Mouse (Mus musculus) MEL (cell line): ENCODE measurements around the gene Oit1. TPM values are rescaled to one million over a fixed set of nuclear protein-coding genes. Genes with fewer than 3 reads are reported as not detected.

Source experiments
- DNase-seq: peaks from one replicate; pipeline ENCODE4 v3.0.0; 2011; ENCODE audit warnings: low read depth, low spot score
- H3K27ac ChIP-seq: 2 replicates; pipeline ENCODE4 v1.5.1; 2012; ENCODE audit warnings: low read depth, mild to moderate bottlenecking, control low read depth, low read length, moderate library complexity; ENCODE audit not compliant: control insufficient read depth
- H3K27me3 ChIP-seq, 2 experiments: fragments of 150-350 bp in 1 of 2; sonication (generic) in 1 of 2; 2 replicates each; pipeline ENCODE4 v1.6.1; 2012; ENCODE audit warnings: low read length in 2 of 2, mild to moderate bottlenecking in 2 of 2, improper control_type of control experiment in 1 of 2, moderate library complexity in 1 of 2; ENCODE audit not compliant: insufficient read depth in 2 of 2, control insufficient read depth in 1 of 2
- H3K36me3 ChIP-seq, 2 experiments: 2 replicates each; pipeline ENCODE4 v1.6.1; 2012 to 2014; ENCODE audit warnings: low read length in 2 of 2, improper control_type of control experiment in 1 of 2, inconsistent platforms in 1 of 2, mild to moderate bottlenecking in 1 of 2; ENCODE audit not compliant: insufficient read depth in 2 of 2, control insufficient read depth in 1 of 2
- H3K4me1 ChIP-seq, 2 experiments: fragments of 150-350 bp in 1 of 2; sonication (generic) in 1 of 2; 2 replicates each; pipeline ENCODE4 v1.6.1; 2012; ENCODE audit warnings: low read length in 2 of 2, improper control_type of control experiment in 1 of 2, mild to moderate bottlenecking in 1 of 2; ENCODE audit not compliant: insufficient read depth in 2 of 2, control insufficient read depth in 1 of 2
- H3K4me3 ChIP-seq, 2 experiments: fragments of 150-350 bp in 1 of 2; sonication (generic) in 1 of 2; 2 replicates each; pipeline ENCODE4 v1.5.1; 2012; ENCODE audit warnings: low read depth in 2 of 2, low read length in 2 of 2, mild to moderate bottlenecking in 2 of 2, moderate library complexity in 2 of 2, control low read depth in 1 of 2, improper control_type of control experiment in 1 of 2; ENCODE audit not compliant: control insufficient read depth in 1 of 2, insufficient read depth in 1 of 2
- H3K79me2 ChIP-seq: 2 replicates; pipeline ENCODE4 v1.6.1; 2012; ENCODE audit warnings: mild to moderate bottlenecking, low read length, moderate library complexity; ENCODE audit not compliant: control insufficient read depth, poor library complexity, insufficient read depth
- H3K9ac ChIP-seq: 2 replicates; pipeline ENCODE4 v1.6.1; 2012; ENCODE audit warnings: low read depth, mild to moderate bottlenecking, control low read depth, low read length, moderate library complexity; ENCODE audit not compliant: control insufficient read depth, poor library complexity, severe bottlenecking
- H3K9me3 ChIP-seq: fragments of 150-350 bp; sonication (generic); replicated peaks from 2 replicates; pipeline ENCODE4 v1.6.1; 2012; ENCODE audit warnings: mild to moderate bottlenecking, low read length, improper control_type of control experiment, moderate library complexity; ENCODE audit not compliant: insufficient read depth
- CHD2 ChIP-seq: IDR thresholded peaks from 2 replicates; pipeline ENCODE4 v1.6.1; 2011; ENCODE audit warnings: low read length, improper control_type of control experiment
- E2F4 ChIP-seq: IDR thresholded peaks from 2 replicates; pipeline ENCODE4 v1.6.1; 2011; ENCODE audit warnings: low read depth, low read length, improper control_type of control experiment, borderline replicate concordance
- EP300 ChIP-seq, 2 experiments: IDR thresholded peaks; 2 replicates each; pipeline ENCODE4 v1.6.1; 2011; ENCODE audit warnings: improper control_type of control experiment in 2 of 2, low read length in 2 of 2, low read depth in 1 of 2, mild to moderate bottlenecking in 1 of 2
- GATA1 ChIP-seq: IDR thresholded peaks from 2 replicates; pipeline ENCODE4 v1.6.1; 2011; ENCODE audit warnings: low read depth, low read length, improper control_type of control experiment
- HCFC1 ChIP-seq: IDR thresholded peaks from 2 replicates; pipeline ENCODE4 v1.6.1; 2012; ENCODE audit warnings: low read depth, mild to moderate bottlenecking, inconsistent platforms, low read length, improper control_type of control experiment, moderate library complexity
- KAT2A ChIP-seq: conservative IDR thresholded peaks from 2 replicates; pipeline ENCODE4 v1.6.1; 2012; ENCODE audit warnings: low read depth, low read length, improper control_type of control experiment, inconsistent platforms
- MAX ChIP-seq: IDR thresholded peaks from 2 replicates; pipeline ENCODE4 v1.6.1; 2011; ENCODE audit warnings: low read length, improper control_type of control experiment
- MEF2A ChIP-seq: IDR thresholded peaks from 2 replicates; pipeline ENCODE4 v1.6.1; 2014; ENCODE audit warnings: low read depth, mild to moderate bottlenecking, inconsistent platforms, low read length, improper control_type of control experiment; ENCODE audit not compliant: poor library complexity, insufficient replicate concordance, severe bottlenecking; ENCODE audit errors: extremely low read depth
- POLR2AphosphoS2 ChIP-seq: IDR thresholded peaks from 2 replicates; pipeline ENCODE4 v1.6.1; 2011; ENCODE audit warnings: low read length, improper control_type of control experiment
- RAD21 ChIP-seq: IDR thresholded peaks from 2 replicates; pipeline ENCODE4 v1.6.1; 2011; ENCODE audit warnings: mild to moderate bottlenecking, low read depth, low read length, improper control_type of control experiment
- SIN3A ChIP-seq: IDR thresholded peaks from 2 replicates; pipeline ENCODE4 v1.6.1; 2012; ENCODE audit warnings: low read length, improper control_type of control experiment, inconsistent platforms
- UBTF ChIP-seq: IDR thresholded peaks from 2 replicates; pipeline ENCODE4 v1.6.1; 2012; ENCODE audit warnings: low read depth, mild to moderate bottlenecking, inconsistent platforms, low read length, improper control_type of control experiment, moderate library complexity, borderline replicate concordance; ENCODE audit not compliant: insufficient read depth
- ZC3H11A ChIP-seq: IDR thresholded peaks from 2 replicates; pipeline ENCODE4 v1.6.1; 2012; ENCODE audit warnings: low read depth, mild to moderate bottlenecking, inconsistent platforms, low read length, improper control_type of control experiment
- ZKSCAN1 ChIP-seq: IDR thresholded peaks from 2 replicates; pipeline ENCODE4 v1.6.1; 2012; ENCODE audit warnings: low read depth, mild to moderate bottlenecking, inconsistent platforms, low read length, improper control_type of control experiment, moderate library complexity
- ZMIZ1 ChIP-seq: IDR thresholded peaks from 2 replicates; pipeline ENCODE4 v1.6.1; 2012; ENCODE audit warnings: low read depth, mild to moderate bottlenecking, inconsistent platforms, low read length, improper control_type of control experiment, moderate library complexity
- ZNF384 ChIP-seq: IDR thresholded peaks from 2 replicates; pipeline ENCODE4 v1.6.1; 2012; ENCODE audit warnings: low read depth, mild to moderate bottlenecking, inconsistent platforms, low read length, improper control_type of control experiment
- polyA plus RNA-seq, 2 experiments: library from polyadenylated mRNA; stranded (reverse) in 1 of 2; unstranded in 1 of 2; fragments of >175 nt in 1 of 2; fragments of >200 nt in 1 of 2; gene quantifications; 2 replicates each; pipeline versions ENCODE4 v1.2.1 to v1.2.4; 2012; ENCODE audit warnings: low replicate concordance in 2 of 2, low read depth in 1 of 2; ENCODE audit not compliant: insufficient read length in 2 of 2, insufficient read depth in 1 of 2, missing spikeins in 1 of 2
- total RNA-seq: library from RNA; depleted of rRNA; stranded (reverse); fragments of 300-350 nt; gene quantifications from 2 replicates; pipeline ENCODE4 v1.2.3, GENCODE M21; 2012

The Oit1 gene
- total and polyA plus RNA-seq, 3 experiments: not detected

DNA sequence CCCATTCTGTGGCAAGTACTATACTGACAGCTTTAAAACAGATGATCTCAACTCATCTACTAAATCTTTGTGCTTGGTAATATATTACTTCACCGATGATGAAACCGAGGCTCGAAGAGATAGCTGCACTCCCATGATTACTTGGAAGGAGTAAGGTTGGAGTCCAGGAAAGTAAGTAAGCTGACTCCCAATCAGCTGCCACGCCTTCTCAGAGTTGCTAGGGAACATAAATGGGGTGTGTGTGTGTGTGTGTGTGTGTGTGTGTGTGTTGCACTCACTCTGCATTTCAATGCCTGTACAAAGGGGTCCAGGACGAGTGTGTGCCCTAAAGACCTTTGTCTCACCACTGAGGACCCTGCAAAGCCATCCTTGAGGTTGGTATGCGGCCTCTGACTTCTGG lies 12.7 kb downstream of the Oit1 start:
- TF ChIP-seq EP300 (IDR thresholded peaks at IDR 0.05; ENCODE audit: low read depth in 1 of 2, low read length in 2 of 2): no peak
- no peak for TF ChIP-seq KAT2A
- TF ChIP-seq MAX: no peak
- TF ChIP-seq GATA1: no peak
- no peak for TF ChIP-seq ZMIZ1
- no peak for TF ChIP-seq MEF2A
- no peak for TF ChIP-seq ZNF384
- no peak for TF ChIP-seq CHD2
- no peak for TF ChIP-seq UBTF
- no peak for TF ChIP-seq RAD21
- no peak for TF ChIP-seq ZKSCAN1
- no peak for TF ChIP-seq POLR2AphosphoS2
- TF ChIP-seq E2F4: no peak
- TF ChIP-seq HCFC1: no peak
- Histone ChIP-seq H3K27ac (no peak overlapping the region), H3K9ac (no peak overlapping the region), H3K4me3 (no peak overlapping the region), H3K9me3 (no peaks in the 10 kb centered on the region), H3K4me1 (no peaks in the 10 kb centered on the region), H3K79me2 (no peaks in the 10 kb centered on the region), H3K36me3 (no peaks in the 10 kb centered on the region), H3K27me3 (no peaks in the 10 kb centered on the region)
- DNase-seq: no peak

GRCm38 (mm10) chr14:8356836-8357235 lies 21.7 kb downstream of the Oit1 start:
- Histone ChIP-seq H3K4me1 (no peaks in the 10 kb centered on the region; a peak in 2 of 4 replicates), H3K36me3 (no peaks in the 10 kb centered on the region), H3K9ac (no peak overlapping the region), H3K27me3 (no peaks in the 10 kb centered on the region), H3K4me3 (no peak overlapping the region), H3K9me3 (no peaks in the 10 kb centered on the region), H3K79me2 (no peaks in the 10 kb centered on the region), H3K27ac (no peak overlapping the region)
- TF ChIP-seq CHD2: no peak
- no peak for TF ChIP-seq MEF2A
- TF ChIP-seq ZC3H11A: no peak
- TF ChIP-seq EP300 (IDR thresholded peaks at IDR 0.05; ENCODE audit: low read depth in 1 of 2, low read length in 2 of 2): no peak
- TF ChIP-seq SIN3A: no peak
- no peak for DNase-seq
